Mouse (Mus musculus): ENCODE data around the gene Tspan32.

DNA sequence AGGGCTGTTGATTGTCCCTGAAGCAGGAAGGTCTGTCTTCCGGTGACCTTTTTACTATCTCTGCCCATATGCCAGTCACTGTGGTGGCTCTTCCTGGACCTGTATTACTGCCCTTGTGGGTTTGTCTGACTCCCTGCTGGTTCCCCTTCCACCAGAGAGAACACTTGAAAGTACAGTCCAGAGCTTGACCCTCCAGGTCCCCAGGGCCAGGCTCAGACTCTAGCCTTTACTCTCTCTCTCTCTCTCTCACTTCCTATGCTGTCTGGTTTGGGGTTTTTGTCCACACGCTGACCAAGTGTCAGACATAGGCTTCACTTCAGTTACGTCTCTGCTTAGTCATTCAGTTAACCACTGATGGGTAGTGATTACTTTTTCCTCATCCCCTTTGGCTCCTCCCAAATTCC lies 38.1 kb downstream of the Tspan32 start:
- TF ChIP-seq POLR2AphosphoS5 (IDR thresholded peaks at IDR 0.05; ENCODE audit: insufficient replicate concordance, low read depth, low read length) (no peak), TAL1 (conservative IDR thresholded peaks at IDR 0.05; ENCODE audit: low read depth, low read length) (no peak), CTCF (IDR thresholded peaks at IDR 0.05; ENCODE audit: low read depth, low read length) (no peak)
